8 mouse cellular contexts compared by ENCODE assay signal in genomic region chr4:108619587-108620341, GRCm38 (mm10). TPM values are rescaled to one million over a fixed set of nuclear protein-coding genes. Genes with fewer than 3 reads are reported as not detected.
A peak's percentile ranks its signal among the peaks of the same experiment; 100 is the strongest.
DNase-seq lines count a peak whose midpoint lies in the region; ATAC-seq and TF ChIP-seq lines count a peak whose summit lies in the region.

Gene Cc2d1b, plus strand, starts transcription at chr4:108619940.

- peak within 1 kb of the TSS; percentile 89 for H3K9ac ChIP-seq in ES-Bruce4 (ENCODE audit: low read depth, poor library complexity, severe bottlenecking)
- H3K9ac ChIP-seq in forebrain, embryonic 13.5 days = peak within 1 kb of the TSS; percentile 95
- peak within 1 kb of the TSS; percentile 96 for H3K9ac ChIP-seq in neural tube, embryonic 15.5 days (replicated peaks)

- TF ChIP-seq POLR2A in ES-Bruce4 (IDR thresholded peaks at IDR 0.05; ENCODE audit: insufficient read depth, low read length) = peak; percentile 67

- peak; percentile 90 to 91 for DNase-seq in heart, postnatal 10 days
- peak; percentile 89 for DNase-seq in layer of hippocampus, adult 11-12 months (ENCODE audit: low spot score)
- peak; percentile 94 to 96 for DNase-seq in lung, adult 18-20 months
- DNase-seq in testis, postnatal 14 days (ENCODE audit: low spot score) = peak; percentile 92

- H3K4me3 ChIP-seq in ES-Bruce4 (ENCODE audit: low read depth, low read length) = peak within 1 kb of the TSS; percentile 86
- peak within 1 kb of the TSS; percentile 76 for H3K4me3 ChIP-seq in forebrain, embryonic 13.5 days
- peak within 1 kb of the TSS; percentile 78 for H3K4me3 ChIP-seq in neural tube, embryonic 15.5 days (replicated peaks)

- intact Hi-C loops in heart, postnatal 10 days (cut with DNase I) = loop anchor here (5.0 kb wide), 1 partner anchor 282 kb away; no protein-coding TSS in a partner anchor

- TF ChIP-seq EP300 in ES-Bruce4 (IDR thresholded peaks at IDR 0.05; ENCODE audit: insufficient read depth, low read depth, low read length) = peak; percentile 67; the same call in 1 of the 2 replicates

- peaks cover 13% of the 10 kb centered on the region for H3K36me3 ChIP-seq in ES-Bruce4 (ENCODE audit: control insufficient read depth, insufficient read depth, low read length, poor library complexity, severe bottlenecking)
- peaks cover 2% of the 10 kb centered on the region for H3K36me3 ChIP-seq in forebrain, embryonic 13.5 days (ENCODE audit: poor library complexity, severe bottlenecking)
- peaks cover 7% of the 10 kb centered on the region for H3K36me3 ChIP-seq in neural tube, embryonic 15.5 days

- ATAC-seq in cerebellum, adult (ENCODE audit: insufficient number of reproducible peaks, low FRiP score, low TSS enrichment) = peak; percentile 84
- peak; percentile 95 for ATAC-seq in forebrain, embryonic 13.5 days
- peak; percentile 95 for ATAC-seq in neural tube, embryonic 15.5 days (ENCODE audit: low FRiP score)

- peak within 1 kb of the TSS; percentile 84 for H3K27ac ChIP-seq in ES-Bruce4 (ENCODE audit: insufficient read depth, low read length)
- peak within 1 kb of the TSS; percentile 84 for H3K27ac ChIP-seq in forebrain, embryonic 13.5 days
- peak within 1 kb of the TSS; percentile 96 for H3K27ac ChIP-seq in neural tube, embryonic 15.5 days (replicated peaks)

- under 1% methylated on average over 78 of the region's 86 CpGs for WGBS in forebrain, embryonic 13.5 days
- WGBS in neural tube, embryonic 15.5 days = under 1% methylated on average over 73 of the region's 86 CpGs

- no peaks in the 10 kb centered on the region for H3K9me3 ChIP-seq in ES-Bruce4 (replicated peaks; ENCODE audit: control insufficient read depth, insufficient read depth, low read length, poor library complexity, severe bottlenecking)
- H3K9me3 ChIP-seq in forebrain, embryonic 13.5 days (replicated peaks) = no peaks in the 10 kb centered on the region
- H3K9me3 ChIP-seq in neural tube, embryonic 15.5 days (replicated peaks) = no peaks in the 10 kb centered on the region

- H3K4me1 ChIP-seq in ES-Bruce4 (ENCODE audit: control insufficient read depth, insufficient read depth, low read length) = no peaks in the 10 kb centered on the region
- peaks cover 19% of the 10 kb centered on the region for H3K4me1 ChIP-seq in forebrain, embryonic 13.5 days
- H3K4me1 ChIP-seq in neural tube, embryonic 15.5 days = peaks cover 19% of the 10 kb centered on the region

- TF ChIP-seq CTCF in ES-Bruce4 (IDR thresholded peaks at IDR 0.05; ENCODE audit: low read depth, low read length) = no peak

- no peaks in the 10 kb centered on the region for H3K27me3 ChIP-seq in ES-Bruce4 (ENCODE audit: control insufficient read depth, insufficient read depth, low read length, poor library complexity, severe bottlenecking)
- no peaks in the 10 kb centered on the region for H3K27me3 ChIP-seq in forebrain, embryonic 13.5 days
- no peaks in the 10 kb centered on the region for H3K27me3 ChIP-seq in neural tube, embryonic 15.5 days (replicated peaks)

- peak within 1 kb of the TSS; percentile 86 for H3K4me2 ChIP-seq in forebrain, embryonic 13.5 days
- peak within 1 kb of the TSS; percentile 83 for H3K4me2 ChIP-seq in neural tube, embryonic 15.5 days

RNA-seq across cellular contexts. Expression of gene Cc2d1b, which starts in this region (rescaled TPM):
- polyA plus RNA-seq in ES-Bruce4 (2011; ENCODE audit: insufficient read depth, insufficient read length, low read depth, missing spikeins) = 47.8 and 49.0 TPM in 2 replicates
- 18.8 and 22.4 TPM in 2 replicates for polyA plus RNA-seq in forebrain, embryonic 13.5 days (2015; fragmentation: Nextera tagmentation; extraction: Ambion mirVana)
- total RNA-seq in heart, postnatal 10 days (2021) = 10 to 100 TPM; 21.6 to 21.7 TPM
- 18.2 and 19.8 TPM in 2 replicates for polyA plus RNA-seq in neural tube, embryonic 15.5 days (2015; fragmentation: Nextera tagmentation; extraction: Ambion mirVana)

Comparison
In these comparisons a context has a peak if more than half of its experiments do, and no peak if none do; other contexts are left out.
1. Peak in every context shown above with its lines: DNase-seq, ATAC-seq, H3K4me3 ChIP-seq and H3K27ac ChIP-seq.